Mouse (Mus musculus) heart, adult 18-20 months (tissue): ENCODE data around the gene 4931422A03Rik. TPM values are rescaled to one million over a fixed set of nuclear protein-coding genes. Genes with fewer than 3 reads are reported as not detected.
"Not testable (repeated sequence)": the region's sequence is repeated elsewhere in the genome, so short reads cannot be mapped to it uniquely, and the experiment has no call there.

Experiments used
- DNase-seq, 2 experiments: peaks; one replicate each; pipeline ENCODE4 v3.0.0; 2021 to 2022; ENCODE audit warnings: mixed read lengths in 1 of 2
- total RNA-seq, 2 experiments: library from RNA; stranded (reverse); gene quantifications; 2 replicates each; pipeline ENCODE4 v1.2.3; 2021

4931422A03Rik gene
- total RNA-seq, 2 experiments from 2014 or later, result not detected

- DNase-seq, result peak; percentile 89 to 91
Observed at GRCm38 (mm10) chr2:104027458-104028138, 563 bp downstream of the 4931422A03Rik start, which contains the start of gene Fbxo3. Gene Fbxo3 (plus strand): TSS chr2:104027721.

GRCm38 (mm10) chr2:104024656-104025055 lies 3.5 kb downstream of the 4931422A03Rik start:
- DNase-seq, result no peak

- no peak for DNase-seq
Observed at GRCm38 (mm10) chr2:104023096-104023495, 5.1 kb downstream of the 4931422A03Rik start.

- DNase-seq, result not testable (repeated sequence)
Observed at GRCm38 (mm10) chr2:104008853-104009252, 19.3 kb downstream of the 4931422A03Rik start.

- no peak for DNase-seq
Observed at GRCm38 (mm10) chr2:104007793-104008519, 20.2 kb downstream of the 4931422A03Rik start.

- DNase-seq, result peak; percentile 37 to 58
Observed at GRCm38 (mm10) chr2:104002711-104003413, 25.3 kb downstream of the 4931422A03Rik start.

- DNase-seq, result no peak
Observed at GRCm38 (mm10) chr2:104001861-104002260, 26.3 kb downstream of the 4931422A03Rik start.

GRCm38 (mm10) chr2:104001076-104001475 lies 27.1 kb downstream of the 4931422A03Rik start:
- DNase-seq, result no peak

GRCm38 (mm10) chr2:103992618-103993332 lies 35.4 kb downstream of the 4931422A03Rik start:
- DNase-seq, result no peak

GRCm38 (mm10) chr2:103992162-103992561 lies 36.0 kb downstream of the 4931422A03Rik start:
- DNase-seq, result no peak

- DNase-seq, result no peak
Observed at GRCm38 (mm10) chr2:103991303-103991702, 36.9 kb downstream of the 4931422A03Rik start.

GRCm38 (mm10) chr2:103989724-103990123 lies 38.4 kb downstream of the 4931422A03Rik start:
- no peak for DNase-seq

GRCm38 (mm10) chr2:103987595-103987994 lies 40.6 kb downstream of the 4931422A03Rik start:
- not testable (repeated sequence) for DNase-seq

- no peak for DNase-seq
Observed at GRCm38 (mm10) chr2:103983146-103983545, 45.0 kb downstream of the 4931422A03Rik start.

- DNase-seq, result peak; percentile 80 to 93
Observed at GRCm38 (mm10) chr2:103982250-103982649, 45.9 kb downstream of the 4931422A03Rik start.

- DNase-seq, result no peak
Observed at GRCm38 (mm10) chr2:103977716-103978115, 50.4 kb downstream of the 4931422A03Rik start.

- DNase-seq, result no peak
Observed at GRCm38 (mm10) chr2:103977216-103977615, 50.9 kb downstream of the 4931422A03Rik start.

- no peak for DNase-seq
Observed at GRCm38 (mm10) chr2:103975904-103976303, 52.3 kb downstream of the 4931422A03Rik start.

GRCm38 (mm10) chr2:103971838-103972237 lies 56.3 kb downstream of the 4931422A03Rik start:
- DNase-seq, result no peak

GRCm38 (mm10) chr2:103970791-103971649 lies 57.1 kb downstream of the 4931422A03Rik start:
- peak in 1 of 2 experiments; percentile 56 for DNase-seq
